Mouse (Mus musculus) stomach, embryonic 14.5 days (tissue): ENCODE measurements at regions not wholly inside any gene's neighbourhood (a gene's known extent, or its start where the extent isn't known, plus 50 kb on each side); places are given as distances from the start of the nearest gene placed in this dataset.

Experiments used
- ATAC-seq: fragments of 200-750 bp; cut with Nextera tagmentation; 2 replicates; pipeline ENCODE4 v1.8.0; 2017; ENCODE audit warnings: low read depth, moderate TSS enrichment; ENCODE audit not compliant: insufficient number of reproducible peaks, insufficient read depth, low FRiP score
- H3K27ac ChIP-seq: fragments of 300-500 bp; sonication (generic); 2 replicates; pipeline ENCODE4 v1.5.1; 2014; ENCODE audit warnings: mild to moderate bottlenecking, low read length, moderate library complexity, mixed read lengths
- H3K27me3 ChIP-seq: fragments of 300-500 bp; sonication (generic); 2 replicates; pipeline ENCODE4 v1.6.1; 2014; ENCODE audit warnings: low read length, control low read depth, mixed read lengths; ENCODE audit not compliant: control insufficient read depth, insufficient read depth
- H3K36me3 ChIP-seq: fragments of 300-500 bp; sonication (generic); 2 replicates; pipeline ENCODE4 v1.6.1; 2014; ENCODE audit warnings: mild to moderate bottlenecking, control low read depth, low read length, moderate library complexity, mixed read lengths; ENCODE audit not compliant: control insufficient read depth, insufficient read depth
- H3K4me1 ChIP-seq: fragments of 300-500 bp; sonication (generic); 2 replicates; pipeline ENCODE4 v1.6.1; 2014; ENCODE audit warnings: low read length, control low read depth, mixed read lengths; ENCODE audit not compliant: control insufficient read depth, insufficient read depth
- H3K4me2 ChIP-seq: fragments of 300-500 bp; sonication (generic); replicated peaks from 2 replicates; pipeline ENCODE4 v1.6.1; 2014; ENCODE audit warnings: low read depth, low read length, control low read depth
- H3K4me3 ChIP-seq: fragments of 300-500 bp; sonication (generic); 2 replicates; pipeline ENCODE4 v1.5.1; 2014; ENCODE audit warnings: low read depth, low read length, control low read depth
- H3K9ac ChIP-seq: fragments of 300-500 bp; sonication (generic); replicated peaks from 2 replicates; pipeline ENCODE4 v1.6.1; 2014; ENCODE audit warnings: low read depth, mild to moderate bottlenecking, control low read depth, low read length, moderate library complexity, mixed read lengths
- H3K9me3 ChIP-seq: fragments of 300-500 bp; sonication (generic); 2 replicates; pipeline ENCODE4 v1.6.1; 2016; ENCODE audit warnings: low read depth, low read length, control low read depth; ENCODE audit not compliant: control insufficient read depth
- WGBS: fragments of 180-500 bp; shearing (Covaris S2); extraction: QIAGEN DNeasy Blood & Tissue Kit; methylation state at CpG from one replicate; pipeline ENCODE4 v1.1.7; 2014; 5-methylcytosine and 5-hydroxymethylcytosine counted together

DNA sequence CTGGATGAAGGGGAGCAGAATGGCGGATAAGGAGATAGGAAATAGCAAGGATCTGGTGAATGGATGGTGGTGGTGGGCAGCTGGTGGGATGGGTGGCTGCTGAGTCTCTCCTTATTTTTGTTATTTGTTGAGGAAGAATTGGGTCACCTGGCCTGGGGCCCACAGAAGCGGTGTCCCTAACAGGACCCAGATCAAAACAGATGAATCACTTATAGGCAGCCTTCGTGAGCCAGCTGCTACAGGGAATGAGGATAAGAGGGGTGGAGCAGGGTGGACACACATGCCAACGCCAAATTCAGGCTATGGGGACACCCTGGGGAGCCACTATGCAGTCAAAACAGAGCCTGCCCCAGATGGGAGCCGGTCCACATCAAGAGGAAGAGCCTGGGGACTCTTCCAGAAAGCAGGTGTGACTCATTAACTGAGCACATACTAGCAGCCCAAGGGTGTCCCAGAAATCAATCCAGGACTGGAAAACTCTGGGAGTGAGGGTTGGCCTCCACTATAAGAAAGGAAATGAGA is 75.4 kb downstream of the Inhbb start:
- Histone ChIP-seq H3K27ac (no peak overlapping the region), H3K9me3 (no peaks in the 10 kb centered on the region), H3K27me3 (no peaks in the 10 kb centered on the region), H3K9ac (no peak overlapping the region), H3K4me3 (no peak overlapping the region), H3K4me1 (no peaks in the 10 kb centered on the region), H3K4me2 (no peak overlapping the region), H3K36me3 (no peaks in the 10 kb centered on the region)
- no peak for ATAC-seq
- WGBS = 78% methylated on average over 5 of the region's 5 CpGs

DNA sequence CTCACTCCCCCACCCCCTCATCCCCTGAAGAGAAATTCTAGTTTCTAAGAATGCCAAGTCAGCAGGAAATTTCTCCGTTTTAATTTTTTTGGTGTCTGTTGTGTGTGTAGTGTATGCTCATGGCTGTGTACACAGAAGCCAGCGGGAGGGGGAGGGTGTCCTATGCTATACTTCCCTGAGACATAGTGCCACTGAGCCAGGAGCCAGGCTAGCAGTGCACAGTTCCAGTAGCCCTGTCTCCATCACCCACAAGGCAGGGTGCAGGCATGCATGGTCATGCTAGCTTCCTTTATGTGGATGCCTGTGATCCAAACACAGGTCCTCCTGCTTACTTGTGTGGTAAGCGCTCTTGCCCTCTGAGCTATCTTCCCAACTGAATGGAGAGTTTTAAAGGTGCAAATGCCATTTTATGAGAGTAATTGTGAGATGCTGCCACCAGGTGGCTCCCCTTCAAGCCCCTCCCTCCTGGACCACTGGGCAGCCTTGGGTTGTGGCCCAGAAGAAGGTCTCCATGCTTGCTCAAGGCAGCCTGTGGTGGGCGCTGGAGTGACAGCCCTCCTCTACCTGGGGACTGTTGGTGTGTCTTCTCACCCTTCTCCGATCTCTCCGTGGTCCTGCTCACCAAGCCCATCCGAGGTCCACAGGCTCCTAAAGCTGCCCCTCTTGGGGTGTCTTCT is 76.8 kb downstream of the Inhbb start:
- H3K27me3 ChIP-seq = no peaks in the 10 kb centered on the region
- no peak overlapping the region for H3K27ac ChIP-seq
- H3K9ac ChIP-seq = no peak overlapping the region
- H3K4me2 ChIP-seq = no peak overlapping the region
- no peaks in the 10 kb centered on the region for H3K9me3 ChIP-seq
- WGBS = 51% methylated on average over 7 of the region's 7 CpGs
- no peaks in the 10 kb centered on the region for H3K4me1 ChIP-seq
- H3K4me3 ChIP-seq = no peak overlapping the region
- H3K36me3 ChIP-seq = no peaks in the 10 kb centered on the region
- ATAC-seq = no peak

DNA sequence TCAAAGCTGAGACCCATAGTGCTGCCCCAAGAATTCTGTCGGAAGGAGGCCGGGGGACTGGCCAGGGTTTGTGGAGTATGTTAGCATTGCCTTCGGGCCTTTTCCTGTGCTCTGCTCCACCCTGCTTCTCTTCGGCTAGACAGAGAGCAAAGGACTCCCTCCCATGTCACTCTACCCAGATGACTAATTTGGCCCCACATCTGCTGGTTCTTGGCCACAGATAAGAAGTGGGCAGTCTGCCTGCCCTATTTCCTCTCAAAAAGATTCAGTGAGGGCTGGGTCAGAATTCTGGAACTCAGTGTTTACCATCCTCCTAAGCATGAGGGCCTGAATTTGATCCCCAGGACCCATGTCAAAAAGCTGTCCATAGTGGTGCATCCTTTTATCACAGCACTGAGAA is 78.0 kb downstream of the Inhbb start:
- Histone ChIP-seq H3K27me3 (no peaks in the 10 kb centered on the region), H3K9me3 (no peaks in the 10 kb centered on the region), H3K36me3 (no peaks in the 10 kb centered on the region), H3K4me2 (no peak overlapping the region), H3K4me3 (no peak overlapping the region), H3K9ac (no peak overlapping the region), H3K4me1 (no peaks in the 10 kb centered on the region), H3K27ac (no peak overlapping the region)
- 79% methylated on average over 4 of the region's 4 CpGs for WGBS
- no peak for ATAC-seq

DNA sequence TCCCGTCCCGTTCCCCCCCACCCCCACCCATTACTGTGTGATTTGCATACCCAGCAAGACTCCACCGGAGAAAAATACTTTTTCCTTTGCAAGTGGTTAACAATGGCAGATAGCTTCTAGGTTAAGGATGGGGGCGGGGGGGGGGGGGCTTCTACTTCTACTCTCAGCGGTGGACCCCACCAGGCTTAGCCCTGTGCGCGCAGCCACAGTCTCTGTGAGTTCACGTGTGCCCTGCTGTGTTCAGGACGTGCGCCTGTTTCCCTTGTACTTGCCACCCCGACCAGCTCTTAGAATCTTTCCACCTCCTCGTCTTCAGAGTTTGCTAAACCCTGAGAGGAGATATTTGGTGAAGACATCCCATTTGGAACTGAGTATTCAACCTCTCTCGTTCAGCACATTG is 86.9 kb downstream of the Inhbb start:
- H3K36me3 ChIP-seq = no peaks in the 10 kb centered on the region
- no peaks in the 10 kb centered on the region for H3K4me1 ChIP-seq
- H3K4me2 ChIP-seq = no peak overlapping the region
- H3K9me3 ChIP-seq = no peaks in the 10 kb centered on the region
- no peaks in the 10 kb centered on the region for H3K27me3 ChIP-seq
- H3K9ac ChIP-seq = no peak overlapping the region
- H3K27ac ChIP-seq = no peak overlapping the region
- no peak overlapping the region for H3K4me3 ChIP-seq
- ATAC-seq = no peak
- 41% methylated on average over 13 of the region's 13 CpGs for WGBS

DNA sequence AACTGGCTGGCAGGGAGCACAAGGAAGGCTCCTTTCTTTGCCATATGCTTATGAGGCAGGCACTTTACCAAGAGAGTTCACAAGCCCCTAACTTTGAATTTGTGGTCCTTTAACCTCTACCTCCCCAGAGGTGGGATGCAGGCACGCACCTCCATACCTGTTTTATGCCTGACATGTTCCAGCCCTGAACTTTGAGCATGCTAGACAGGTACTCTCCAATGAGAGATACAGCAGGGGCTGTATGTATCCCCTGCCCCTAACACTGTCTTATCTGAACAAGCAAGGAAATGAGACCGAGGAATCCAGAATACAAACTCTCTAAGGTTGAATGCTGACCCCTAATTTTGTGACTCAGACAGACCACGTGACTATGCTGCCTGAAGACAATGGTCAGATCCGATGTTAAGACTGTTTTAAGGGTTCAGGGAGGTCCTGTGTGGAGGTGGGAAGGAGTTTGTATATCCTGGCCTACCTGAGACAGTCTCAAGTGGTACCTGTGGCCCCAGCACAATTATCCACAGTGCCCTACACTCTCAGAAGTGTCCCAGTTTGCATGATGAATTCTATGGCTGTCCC is 91.2 kb downstream of the Inhbb start:
- no peak overlapping the region for H3K9ac ChIP-seq
- no peaks in the 10 kb centered on the region for H3K36me3 ChIP-seq
- no peak overlapping the region for H3K4me3 ChIP-seq
- H3K4me1 ChIP-seq = no peaks in the 10 kb centered on the region
- no peak overlapping the region for H3K27ac ChIP-seq
- H3K27me3 ChIP-seq = no peaks in the 10 kb centered on the region
- H3K9me3 ChIP-seq = no peaks in the 10 kb centered on the region
- no peak for ATAC-seq
- WGBS = 74% methylated on average over 4 of the region's 4 CpGs
- H3K4me2 ChIP-seq = no peak overlapping the region

DNA sequence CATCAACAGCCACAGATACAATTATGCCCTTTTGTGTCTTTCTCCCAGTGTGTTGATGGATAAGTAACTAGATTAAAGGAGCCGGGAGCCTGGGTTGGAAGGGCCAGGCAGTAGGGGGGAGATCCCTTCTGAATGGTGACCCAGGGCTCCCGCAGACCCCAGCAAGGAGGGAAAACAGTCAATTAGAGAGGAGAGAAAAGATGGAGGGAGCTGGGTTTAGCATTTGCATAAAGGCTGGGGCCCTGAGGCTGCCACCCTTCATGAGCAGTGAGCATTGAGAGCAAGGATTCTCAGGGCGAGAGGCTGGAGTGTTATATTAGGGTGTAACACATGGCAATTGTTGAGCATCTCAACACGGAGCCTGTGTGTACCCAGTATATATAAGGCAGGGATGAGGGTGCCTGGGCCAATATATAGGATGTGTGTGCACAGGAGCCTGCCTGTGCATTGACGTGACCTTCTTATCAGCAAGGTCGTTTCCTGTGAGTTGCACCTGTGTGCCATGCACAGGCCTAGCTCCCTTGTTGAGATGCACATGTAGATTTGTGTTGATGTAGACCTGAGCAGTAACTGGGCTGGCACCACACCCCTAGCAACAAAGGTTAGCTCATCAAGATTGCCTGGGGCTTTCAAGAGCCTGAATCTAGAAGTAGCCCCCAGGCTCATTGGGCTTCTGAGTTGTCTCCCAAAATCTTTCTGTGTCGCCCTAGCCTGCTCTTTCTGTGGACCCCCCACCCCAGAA is 92.2 kb downstream of the Inhbb start:
- Histone ChIP-seq H3K36me3 (no peaks in the 10 kb centered on the region), H3K4me1 (no peaks in the 10 kb centered on the region), H3K4me2 (no peak overlapping the region), H3K4me3 (no peak overlapping the region), H3K9ac (no peak overlapping the region), H3K27ac (no peak overlapping the region), H3K9me3 (no peaks in the 10 kb centered on the region), H3K27me3 (no peaks in the 10 kb centered on the region)
- ATAC-seq = peak; percentile 50; the same call in 1 of the 2 replicates
- WGBS = 45% methylated on average over 7 of the region's 7 CpGs

DNA sequence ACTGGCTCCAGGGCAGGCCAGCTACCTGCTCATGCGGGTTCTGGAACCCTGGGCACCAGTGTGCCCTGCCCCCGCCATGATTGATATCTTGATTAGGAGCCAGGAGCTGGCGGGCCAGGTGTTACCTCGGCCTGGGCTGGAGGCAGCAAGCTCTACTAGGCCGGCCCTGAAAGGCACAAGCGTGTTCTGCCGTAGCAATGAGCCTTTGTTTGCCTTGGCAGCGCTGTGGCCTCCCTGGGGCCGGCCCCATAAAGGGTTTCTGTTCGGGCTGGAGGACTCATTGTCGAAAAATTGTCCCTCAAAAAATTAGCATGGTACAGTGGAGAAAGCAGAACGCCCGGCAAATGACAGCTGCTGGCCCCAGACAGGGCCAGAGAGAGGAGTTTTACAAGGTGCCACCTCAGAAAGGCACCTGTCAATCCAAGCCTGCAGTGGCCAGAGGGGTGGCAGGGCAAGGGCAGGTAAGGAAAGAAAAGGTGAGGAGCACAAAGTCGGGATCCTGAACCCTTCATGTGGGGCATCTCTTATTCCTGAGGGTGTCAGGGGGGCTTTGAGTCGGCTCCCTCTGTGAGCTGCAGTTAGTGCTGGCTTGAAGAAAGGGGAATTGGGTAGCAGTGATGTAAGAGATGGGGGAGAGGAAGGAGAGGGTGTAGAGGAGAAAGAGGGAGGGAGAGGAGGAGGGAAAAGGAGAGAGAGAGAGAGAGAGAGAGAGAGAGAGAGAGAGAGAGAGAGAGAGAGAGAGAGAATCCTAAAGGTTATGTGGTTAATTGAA is 92.9 kb downstream of the Inhbb start:
- H3K27ac ChIP-seq = peak overlapping the region; percentile 69; the same call in 1 of the 2 replicates
- no peaks in the 10 kb centered on the region for H3K9me3 ChIP-seq
- H3K4me2 ChIP-seq = no peak overlapping the region
- H3K4me3 ChIP-seq = no peak overlapping the region
- ATAC-seq = peak; percentile 68; the same call in 1 of the 2 replicates
- no peaks in the 10 kb centered on the region for H3K36me3 ChIP-seq
- no peak overlapping the region for H3K9ac ChIP-seq
- no peaks in the 10 kb centered on the region for H3K4me1 ChIP-seq
- H3K27me3 ChIP-seq = no peaks in the 10 kb centered on the region
- 26% methylated on average over 15 of the region's 15 CpGs for WGBS

DNA sequence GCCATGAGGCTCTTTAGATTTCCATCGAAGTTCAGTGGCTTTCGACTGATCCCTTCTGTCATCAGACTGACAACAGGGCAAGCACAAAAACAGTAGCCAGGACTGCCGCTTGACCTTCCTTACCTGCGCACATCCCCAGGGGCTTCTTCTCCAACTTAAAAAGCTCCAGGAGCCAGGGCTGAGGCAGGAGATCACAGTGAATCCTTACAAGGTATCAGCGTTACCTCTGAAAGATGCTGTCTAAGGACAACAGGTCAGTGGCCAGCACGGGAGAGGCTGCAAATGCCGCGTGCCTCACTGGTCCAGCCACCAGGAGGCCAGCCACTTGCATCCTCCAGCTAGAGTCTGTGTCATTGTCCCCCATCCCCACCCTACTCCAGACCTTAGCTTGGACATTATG is 97.5 kb downstream of the Inhbb start:
- Histone ChIP-seq H3K4me1 (no peaks in the 10 kb centered on the region), H3K36me3 (no peaks in the 10 kb centered on the region), H3K9ac (no peak overlapping the region), H3K9me3 (no peaks in the 10 kb centered on the region), H3K4me3 (no peak overlapping the region), H3K27ac (no peak overlapping the region), H3K27me3 (no peaks in the 10 kb centered on the region), H3K4me2 (no peak overlapping the region)
- ATAC-seq = no peak
- 70% methylated on average over 8 of the region's 8 CpGs for WGBS
